Mouse (Mus musculus): ENCODE measurements around the gene Psmc1. TPM values are rescaled to one million over a fixed set of nuclear protein-coding genes. Genes with fewer than 3 reads are reported as not detected.

The Psmc1 gene
- total and polyA plus RNA-seq, 2 experiments from 2014 or later = 176 to 298 TPM

- no peaks in the 10 kb centered on the region for H3K36me3 ChIP-seq (ENCODE audit: insufficient read depth)
- WGBS = 10% methylated on average over 24 of the region's 28 CpGs
- DNase-seq (peak; percentile 57), ATAC-seq (peak; percentile 25)
- H3K4me3 ChIP-seq (ENCODE audit: low read depth, low read length) = peak overlapping the region; percentile 21; the same call in 1 of the 2 replicates
- no peaks in the 10 kb centered on the region for H3K9me3 ChIP-seq (ENCODE audit: low read length)
- H3K4me2 ChIP-seq (ENCODE audit: low read depth) = peak overlapping the region; percentile 46
- no peaks in the 10 kb centered on the region for H3K27me3 ChIP-seq (ENCODE audit: insufficient read depth, low read length)
- no peak for TF ChIP-seq CTCF (IDR thresholded peaks at IDR 0.05; ENCODE audit: low read depth)
- H3K4me1 ChIP-seq (ENCODE audit: insufficient read depth) = peaks cover 11% of the 10 kb centered on the region; the same call in 1 of the 2 replicates
- H3K9ac ChIP-seq = peak overlapping the region; percentile 39; the same call in 1 of the 2 replicates
- H3K27ac ChIP-seq (ENCODE audit: low read depth, low read length) = peak overlapping the region; percentile 80
Observed at GRCm38 (mm10) chr12:100167931-100168871, 58.2 kb downstream of the Psmc1 start.

DNA sequence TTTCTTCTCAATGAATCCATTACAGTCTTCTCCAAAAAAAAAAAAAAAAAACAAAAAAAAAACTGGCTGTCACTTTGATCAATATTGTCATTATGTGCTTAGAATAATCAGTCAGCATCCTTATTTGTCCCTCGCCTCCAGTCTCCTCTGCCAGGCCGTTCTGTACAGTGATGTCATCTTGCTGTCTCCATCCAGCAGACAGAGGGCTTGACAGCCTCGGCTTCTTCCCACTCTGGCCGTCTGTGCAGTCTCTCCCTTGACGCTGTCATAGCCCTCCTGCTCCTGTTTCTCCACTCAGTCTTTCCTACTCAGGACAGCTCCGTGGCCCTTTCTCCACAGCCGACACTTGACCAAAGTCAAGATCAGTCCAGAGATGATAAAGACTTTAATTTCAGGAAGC lies 62.5 kb downstream of the Psmc1 start:
- Histone ChIP-seq H3K27ac (ENCODE audit: low read depth, low read length) (no peak overlapping the region), H3K9ac (no peak overlapping the region), H3K9me3 (ENCODE audit: low read length) (no peaks in the 10 kb centered on the region), H3K27me3 (ENCODE audit: insufficient read depth, low read length) (no peaks in the 10 kb centered on the region), H3K36me3 (ENCODE audit: insufficient read depth) (no peaks in the 10 kb centered on the region), H3K4me1 (ENCODE audit: insufficient read depth) (peaks cover 4% of the 10 kb centered on the region; the same call in 1 of the 2 replicates), H3K4me2 (ENCODE audit: low read depth) (no peak overlapping the region), H3K4me3 (ENCODE audit: low read depth, low read length) (no peak overlapping the region)
- TF ChIP-seq CTCF (IDR thresholded peaks at IDR 0.05; ENCODE audit: low read depth) = no peak
- 68% methylated on average over 7 of the region's 7 CpGs for WGBS
- no peak for ATAC-seq
- no peak for DNase-seq

Other genes with a start within 250 kb of the Psmc1 start
- gene Efcab11, start 225.7 kb upstream of the Psmc1 start, total RNA-seq (2014; rRNA removed) = 3.3 and 3.4 TPM in 2 replicates
- 3.3 and 3.7 TPM in 2 replicates for gene Efcab11, start 225.7 kb upstream of the Psmc1 start, polyA plus RNA-seq (2015; fragmentation: Nextera tagmentation; extraction: Ambion mirVana)
- gene Tdp1, start 225.6 kb upstream of the Psmc1 start, total RNA-seq (2014; rRNA removed) = 12.9 and 18.5 TPM in 2 replicates
- 41.9 and 45.3 TPM in 2 replicates for gene Tdp1, start 225.6 kb upstream of the Psmc1 start, polyA plus RNA-seq (2015; fragmentation: Nextera tagmentation; extraction: Ambion mirVana)
- gene Kcnk13, start 145.7 kb upstream of the Psmc1 start, total RNA-seq (2014; rRNA removed) = 3.2 and 4.3 TPM in 2 replicates
- gene Kcnk13, start 145.7 kb upstream of the Psmc1 start, polyA plus RNA-seq (2015; fragmentation: Nextera tagmentation; extraction: Ambion mirVana) = 1.4 and 2.5 TPM in 2 replicates
- 24.3 and 25.1 TPM in 2 replicates for gene Nrde2, start 49.5 kb downstream of the Psmc1 start, total RNA-seq (2014; rRNA removed)
- gene Nrde2, start 49.5 kb downstream of the Psmc1 start, polyA plus RNA-seq (2015; fragmentation: Nextera tagmentation; extraction: Ambion mirVana) = 13.1 and 13.3 TPM in 2 replicates
- 1,041 and 1,060 TPM in 2 replicates for gene Calm1, start 89.3 kb downstream of the Psmc1 start, total RNA-seq (2014; rRNA removed)
- gene Calm1, start 89.3 kb downstream of the Psmc1 start, polyA plus RNA-seq (2015; fragmentation: Nextera tagmentation; extraction: Ambion mirVana) = 4,009 and 4,204 TPM in 2 replicates